Mouse (Mus musculus): ENCODE measurements around the gene Tsga13.
A peak's percentile ranks its signal among the peaks of the same experiment; 100 is the strongest.

Gene Tsga13

DNA sequence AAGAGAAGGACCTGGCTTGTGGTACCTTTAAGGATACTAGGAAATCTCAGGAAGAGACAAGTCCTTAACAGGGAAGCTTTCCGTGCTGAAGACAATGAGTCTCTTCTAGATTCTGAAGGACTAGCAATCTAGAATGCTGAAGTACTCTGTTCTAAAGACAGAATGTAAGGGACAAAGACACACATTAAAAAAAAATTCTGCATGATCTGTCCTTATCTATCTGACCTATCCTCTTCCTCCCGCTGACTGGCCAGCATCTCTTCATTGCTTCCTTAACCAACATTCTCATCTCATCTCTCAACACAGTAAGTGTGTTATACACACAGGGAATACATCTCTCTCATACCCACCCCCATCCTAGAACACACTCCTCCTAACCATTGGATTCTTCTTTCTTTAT, at the start of gene Tsga13:
TSS of gene Tsga13 (minus strand) at position 101 of the 400 bp plus-strand sequence.
- no peak for DNase-seq (ENCODE audit: low read depth, low spot score)

- no peak for DNase-seq (ENCODE audit: low read depth, low spot score)
These were observed 43.6 kb upstream of the Tsga13 start, which contains the start of gene Klf14 for GRCm38 (mm10) chr6:30958736-30959540. Gene Klf14, minus strand, starts transcription at chr6:30959078.

- DNase-seq (ENCODE audit: low read depth, low spot score), result no peak
These were observed 42.7 kb upstream of the Tsga13 start for GRCm38 (mm10) chr6:30957784-30958735.

DNA sequence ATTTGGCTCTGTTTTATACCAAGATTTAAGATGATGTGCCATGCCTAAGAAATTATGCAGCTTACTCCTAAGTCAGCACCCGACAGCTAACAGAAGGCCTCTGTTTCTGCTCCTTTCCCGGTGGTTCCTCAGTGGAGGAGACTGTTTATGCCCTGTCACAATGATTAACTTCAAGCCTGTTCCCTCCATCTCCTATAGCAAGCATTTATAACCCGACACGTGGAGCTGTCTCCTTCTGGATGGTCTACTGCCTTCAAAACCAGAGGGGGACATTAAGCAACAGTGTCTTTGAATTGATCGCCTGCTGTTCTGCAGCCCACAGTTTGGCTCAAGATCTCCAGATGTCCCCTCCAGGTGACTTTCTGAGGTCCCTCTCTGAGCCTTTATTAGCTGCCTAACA, 23.9 kb upstream of the Tsga13 start:
- DNase-seq (ENCODE audit: low read depth, low spot score), result no peak

GRCm38 (mm10) chr6:30922821-30923220, 7.4 kb upstream of the Tsga13 start:
- DNase-seq (ENCODE audit: low read depth, low spot score), result no peak

DNA sequence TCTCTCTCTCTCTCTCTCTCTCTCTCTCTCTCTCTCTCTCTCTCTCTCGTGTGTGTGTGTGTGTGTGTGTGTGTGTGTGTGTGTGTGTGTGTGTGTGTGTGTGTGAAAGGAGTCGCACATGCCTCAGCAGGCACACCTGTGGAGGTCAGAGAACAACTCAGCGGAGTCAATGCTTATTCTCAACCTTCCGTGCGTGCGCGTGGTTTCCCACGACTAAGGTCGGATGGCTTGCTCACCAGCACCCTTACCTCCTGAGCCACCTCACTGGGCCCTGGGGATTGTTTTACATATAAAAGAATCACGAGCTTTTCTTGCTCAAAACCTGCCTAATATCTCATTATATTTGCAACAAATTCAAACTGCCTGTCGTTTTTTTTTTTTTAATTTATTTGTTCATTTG, 6.5 kb upstream of the Tsga13 start:
- no peak for DNase-seq (ENCODE audit: low read depth, low spot score)

DNA sequence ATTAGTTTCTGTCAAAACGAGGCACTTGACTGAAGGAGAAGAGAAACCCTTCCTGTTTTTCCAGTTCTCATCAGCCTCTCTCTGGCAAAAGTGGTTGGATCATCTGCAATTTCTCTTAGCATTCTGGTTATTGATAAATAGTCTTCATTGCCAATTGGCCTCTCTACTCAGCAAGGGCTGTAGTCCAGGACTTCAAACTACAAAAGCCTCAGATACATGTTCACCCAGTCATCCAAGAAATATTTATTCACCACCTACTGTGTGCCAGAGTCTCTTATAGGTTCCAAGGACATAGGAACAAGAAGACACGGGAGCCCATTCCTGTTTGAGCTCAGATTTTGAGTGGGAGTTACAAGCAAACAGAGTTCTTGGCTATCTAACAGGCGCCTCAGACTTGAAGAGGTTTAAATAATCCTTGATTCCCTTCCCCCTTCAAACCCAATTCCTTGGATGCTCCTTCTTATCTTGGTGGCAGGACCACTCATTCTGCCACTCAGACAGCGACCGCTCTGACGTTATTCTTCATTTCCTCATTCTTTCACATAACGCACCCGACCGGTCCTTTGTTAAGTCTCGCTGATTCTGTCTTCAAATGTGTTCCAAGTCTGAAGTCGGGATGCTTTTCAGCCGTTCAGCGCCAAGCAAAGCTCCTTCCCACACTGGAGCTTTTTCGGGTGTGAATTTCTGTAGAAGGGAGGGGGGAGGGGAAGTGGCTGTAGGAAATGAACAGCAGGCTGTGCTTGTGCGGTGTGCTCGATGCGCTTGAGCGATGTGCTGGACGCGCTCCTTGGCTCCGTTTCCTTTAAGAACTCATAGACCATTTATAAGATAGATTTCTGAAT, 5.7 kb upstream of the Tsga13 start:
- DNase-seq (ENCODE audit: low read depth, low spot score), result no peak

DNA sequence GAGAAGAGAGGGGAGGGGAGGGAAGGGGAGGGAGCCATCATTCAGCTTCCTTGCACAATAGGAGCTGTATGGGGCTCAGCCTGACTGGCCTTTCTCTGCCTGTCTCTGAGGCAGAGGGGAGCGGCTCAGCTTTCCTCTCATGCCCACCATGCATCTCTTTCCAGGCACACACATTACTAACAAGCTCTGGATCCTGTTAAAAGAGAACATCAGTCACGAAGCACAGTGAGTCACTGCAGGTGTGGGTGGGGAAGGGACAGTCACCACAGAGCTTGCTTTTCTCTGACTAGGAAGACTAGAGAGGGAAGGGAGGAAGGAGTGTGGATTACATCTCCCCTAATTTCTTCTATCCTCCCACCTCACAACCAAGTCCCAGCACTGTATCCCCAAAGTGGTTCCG, 7.4 kb downstream of the Tsga13 start:
- no peak for DNase-seq (ENCODE audit: low read depth, low spot score)

DNA sequence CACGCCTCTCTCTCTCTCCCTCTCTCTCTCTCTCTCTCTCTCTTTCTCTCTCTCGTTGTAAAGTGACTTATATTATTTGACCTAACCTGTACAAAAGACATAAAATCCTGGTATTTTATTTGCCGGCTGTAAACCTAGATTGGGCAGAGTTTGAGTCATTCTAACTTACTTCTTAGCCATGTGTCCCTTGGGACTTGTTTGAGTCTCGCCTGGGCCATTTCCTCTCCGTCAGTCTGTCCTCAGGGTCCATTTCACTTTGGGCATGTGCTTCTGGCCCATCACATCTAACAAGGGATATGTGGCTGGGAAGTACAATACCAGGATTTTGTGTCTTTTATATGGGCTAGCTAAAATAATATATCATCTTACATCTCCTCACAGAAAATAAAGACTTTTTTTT, 10.5 kb downstream of the Tsga13 start:
- no peak for DNase-seq (ENCODE audit: low read depth, low spot score)

DNA sequence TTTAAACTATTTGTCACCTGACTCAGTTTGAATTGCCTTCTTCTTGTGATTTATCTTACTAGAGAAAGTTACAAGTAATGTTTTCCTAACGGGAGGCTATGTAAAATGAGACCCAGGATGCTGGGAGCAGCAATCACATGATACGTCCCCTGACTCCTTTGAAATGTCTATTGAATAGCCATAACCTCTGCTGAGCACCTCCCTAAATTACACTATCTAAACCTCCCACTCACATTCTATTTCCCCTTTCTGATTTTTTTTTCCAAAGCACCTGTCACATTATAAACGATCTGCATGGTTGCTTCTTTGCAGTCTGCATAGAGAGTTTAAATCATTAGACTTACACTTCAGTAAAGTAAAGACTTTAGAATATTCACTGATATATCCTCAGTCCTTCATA, 11.3 kb downstream of the Tsga13 start:
- no peak for DNase-seq (ENCODE audit: low read depth, low spot score)

- no peak for DNase-seq (ENCODE audit: low read depth, low spot score)
These were observed 17.9 kb downstream of the Tsga13 start for GRCm38 (mm10) chr6:30897520-30897919.

- no peak for DNase-seq (ENCODE audit: low read depth, low spot score)
These were observed 18.4 kb downstream of the Tsga13 start for GRCm38 (mm10) chr6:30896986-30897327.

GRCm38 (mm10) chr6:30896195-30896985, 19.0 kb downstream of the Tsga13 start, which contains the start of gene Copg2:
Gene Copg2, minus strand, starts transcription at chr6:30896794.
- DNase-seq (ENCODE audit: low read depth, low spot score), result peak; percentile 96

- no peak for DNase-seq (ENCODE audit: low read depth, low spot score)
These were observed 19.6 kb downstream of the Tsga13 start for GRCm38 (mm10) chr6:30895819-30896194.

DNA sequence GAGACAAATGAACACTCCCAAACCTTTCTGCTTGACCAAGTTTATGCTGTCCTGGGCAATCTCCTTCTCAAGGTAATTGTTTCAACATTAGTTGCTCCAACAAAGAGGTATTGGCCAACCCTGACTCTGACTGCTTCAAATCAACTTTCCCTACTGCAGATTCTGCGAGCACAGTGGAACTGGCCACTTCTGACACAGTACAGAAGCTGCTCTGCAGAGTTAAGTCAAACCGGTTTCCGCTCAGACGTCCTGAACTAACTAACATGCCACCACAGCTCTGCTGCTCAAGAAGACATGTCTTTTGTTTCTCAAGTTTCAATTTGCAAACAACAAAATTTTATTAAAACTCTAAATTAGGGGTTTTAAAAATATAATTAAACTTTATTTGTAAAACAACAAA, 22.3 kb downstream of the Tsga13 start:
- no peak for DNase-seq (ENCODE audit: low read depth, low spot score)

DNA sequence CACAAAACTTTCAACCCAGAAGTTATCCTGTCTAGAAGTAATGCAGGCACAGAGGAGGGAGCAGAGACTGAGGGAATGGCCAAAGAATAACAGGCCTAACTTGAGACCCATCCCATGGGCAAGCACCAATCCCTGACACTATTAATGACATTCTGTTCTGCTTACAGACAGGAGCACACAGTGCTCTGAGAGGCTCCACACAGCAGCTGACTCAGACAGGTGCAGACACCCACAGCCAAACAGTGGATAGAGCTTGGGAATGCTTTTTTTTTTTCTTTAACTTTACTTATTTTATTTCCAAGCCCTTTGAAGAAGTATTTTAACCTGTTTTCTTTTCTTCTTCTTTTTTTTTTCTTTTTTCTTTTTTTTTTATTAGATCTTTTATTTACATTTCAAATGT, 23.6 kb downstream of the Tsga13 start:
- no peak for DNase-seq (ENCODE audit: low read depth, low spot score)

GRCm38 (mm10) chr6:30884856-30885255, 30.5 kb downstream of the Tsga13 start:
- no peak for DNase-seq (ENCODE audit: low read depth, low spot score)

DNA sequence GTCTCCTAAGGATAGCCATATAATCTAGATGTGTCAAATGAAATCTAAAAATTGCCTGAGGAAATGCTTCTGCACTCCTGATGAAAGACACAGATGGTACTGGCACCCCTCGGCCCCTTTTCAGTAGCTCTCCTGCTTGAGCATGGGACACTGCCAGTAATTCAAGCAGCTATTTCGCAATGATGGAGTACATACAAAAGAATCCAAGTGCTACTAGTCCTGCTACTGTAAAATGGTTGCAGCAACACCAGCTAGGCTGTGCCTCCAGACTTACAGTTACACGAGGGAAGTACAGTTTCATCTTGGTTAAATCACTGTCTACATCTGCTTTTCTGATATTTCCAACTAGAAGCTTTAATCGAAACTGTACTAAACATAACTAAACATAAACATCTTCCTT, 31.9 kb downstream of the Tsga13 start:
- DNase-seq (ENCODE audit: low read depth, low spot score), result no peak

- DNase-seq (ENCODE audit: low read depth, low spot score), result no peak
These were observed 38.7 kb downstream of the Tsga13 start for GRCm38 (mm10) chr6:30876661-30877060.

- no peak for DNase-seq (ENCODE audit: low read depth, low spot score)
These were observed 48.9 kb downstream of the Tsga13 start for GRCm38 (mm10) chr6:30866501-30866900.

Measured in CD4-positive helper T cell, adult 2 months (primary cell).